21 mouse cellular contexts compared by ENCODE assay signal in the genomic region with DNA sequence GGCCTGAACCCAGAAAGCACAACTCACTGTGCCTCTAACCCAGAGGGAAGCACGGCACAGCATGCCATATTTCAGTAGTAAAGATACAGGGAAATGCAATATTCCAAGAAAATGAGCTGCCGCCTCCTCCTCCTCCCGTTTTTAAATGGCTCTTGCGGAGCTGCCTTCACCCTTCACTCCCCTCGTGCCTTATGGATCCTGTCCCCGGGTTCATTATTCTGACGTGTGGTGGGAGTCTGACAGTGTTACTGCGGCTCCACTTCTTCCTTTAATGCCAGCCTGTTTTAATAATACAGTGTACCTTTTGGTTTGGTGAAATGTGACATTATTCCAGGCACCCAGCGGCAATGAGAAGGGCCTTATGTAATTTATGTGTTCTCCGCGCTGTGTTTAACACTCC.
DNase-seq lines count a peak whose midpoint lies in the region; ATAC-seq and TF ChIP-seq lines count a peak whose summit lies in the region.
"Had no signal": no experiment of that assay in that cellular context is flagged by ENCODE, and none has a peak within 500 bp of the region (broad histone marks: within the 10 kb centered on the region; RNA-seq: fewer than 3 reads in every experiment).

No protein-coding gene starts in this region.

- 42% methylated on average over 11 of the region's 11 CpGs for WGBS in hindbrain, embryonic 16.5 days

- H3K36me3 ChIP-seq in hindbrain, embryonic 16.5 days (ENCODE audit: control insufficient read depth, insufficient read depth, low read length) = no peaks in the 10 kb centered on the region
- H3K36me3 ChIP-seq: G1E; lung, embryonic 15.5 days; stomach, embryonic 15.5 days had no signal

- no peak overlapping the region for H3K4me2 ChIP-seq in hindbrain, embryonic 16.5 days (ENCODE audit: low read length)
- H3K4me2 ChIP-seq: liver, embryonic 11.5 days; lung, embryonic 15.5 days; stomach, embryonic 15.5 days had no signal

- peak overlapping the region; percentile 81 for H3K27ac ChIP-seq in layer of hippocampus, adult 2 months
- peak overlapping the region; percentile 67 for H3K27ac ChIP-seq in hindbrain, embryonic 16.5 days (ENCODE audit: low read depth, low read length)
- H3K27ac ChIP-seq: lung, embryonic 15.5 days; stomach, embryonic 15.5 days had no signal

- no peak for TF ChIP-seq CTCF in layer of hippocampus, adult 2 months (conservative IDR thresholded peaks at IDR 0.05)

- peak overlapping the region; percentile 9; the same call in 1 of the 2 replicates for H3K4me3 ChIP-seq in layer of hippocampus, adult 2 months
- no peak overlapping the region for H3K4me3 ChIP-seq in hindbrain, embryonic 16.5 days (ENCODE audit: low read length)
- H3K4me3 ChIP-seq: lung, embryonic 15.5 days; myocyte; stomach, embryonic 15.5 days had no signal

- H3K4me1 ChIP-seq in hindbrain, embryonic 16.5 days (ENCODE audit: control insufficient read depth, insufficient read depth, low read depth, low read length) = peaks cover 19% of the 10 kb centered on the region
- H3K4me1 ChIP-seq: lung, embryonic 15.5 days; stomach, embryonic 15.5 days had no signal

- no peaks in the 10 kb centered on the region for H3K27me3 ChIP-seq in hindbrain, embryonic 16.5 days (replicated peaks; ENCODE audit: control insufficient read depth, insufficient read depth, low read length)
- H3K27me3 ChIP-seq: lung, embryonic 15.5 days; stomach, embryonic 15.5 days had no signal

- ATAC-seq in hindbrain, embryonic 16.5 days = 0 out of 2 replicates have a peak, but pooled peaks have one; percentile 25
- ATAC-seq: inflammation-experienced regulatory T-cells, adult 6 months had no signal

- H3K9me3 ChIP-seq in hindbrain, embryonic 16.5 days (ENCODE audit: control insufficient read depth, low read length) = no peaks in the 10 kb centered on the region
- H3K9me3 ChIP-seq: lung, embryonic 15.5 days; stomach, embryonic 15.5 days had no signal

- DNase-seq in layer of hippocampus, adult 2 months (ENCODE audit: low spot score in 2 of 2) = no peak
- DNase-seq in layer of hippocampus, adult 9-10 months (ENCODE audit: low spot score) = no peak
- peak; percentile 46 for DNase-seq in right cerebral cortex, postnatal 25 days
- no peak for DNase-seq in right cerebral cortex, postnatal 4 days
- peak; percentile 72 for DNase-seq in telencephalon, adult 2 months (ENCODE audit: low read depth, low spot score)
- no peak for DNase-seq in adrenal gland, postnatal 4 days (ENCODE audit: low spot score in 2 of 2)
- DNase-seq in gastrocnemius, postnatal 4 days (ENCODE audit: low spot score in 2 of 2) = no peak
- DNase-seq: adrenal gland, adult 2 months; cerebellum, adult 9-10 months; embryo, embryonic 11 days; heart, adult 11 months; kidney, adult 9 months; spleen, adult 18-20 months; thymus, postnatal 25 days had no signal

- H3K9ac ChIP-seq in hindbrain, embryonic 16.5 days (ENCODE audit: low read depth, low read length) = peak overlapping the region; percentile 32; the same call in 1 of the 2 replicates
- H3K9ac ChIP-seq: lung, embryonic 15.5 days; stomach, embryonic 15.5 days had no signal

Comparison
In these comparisons a context has a peak if more than half of its experiments do, and no peak if none do; other contexts are left out.
1. DNase-seq: peak in right cerebral cortex, postnatal 25 days (single experiment) and telencephalon, adult 2 months (single experiment); none in layer of hippocampus, adult 2 months (0 of 2), layer of hippocampus, adult 9-10 months (single experiment), right cerebral cortex, postnatal 4 days (single experiment), adrenal gland, postnatal 4 days (0 of 2) and gastrocnemius, postnatal 4 days (0 of 2).